Mouse (Mus musculus): ENCODE measurements around the gene Neu1. TPM values are rescaled to one million over a fixed set of nuclear protein-coding genes. Genes with fewer than 3 reads are reported as not detected.
A peak's percentile ranks its signal among the peaks of the same experiment; 100 is the strongest.

Neu1 gene
- polyA plus RNA-seq, 1 experiment from 2014 or later = 25.2 TPM

- H3K36me3 ChIP-seq = peaks cover 53% of the 10 kb centered on the region
- 36% methylated on average over 18 of the region's 18 CpGs for WGBS
- no peak within 1 kb of the TSS for H3K9ac ChIP-seq
- 0 out of 2 replicates have a peak within 1 kb of the TSS, but pooled peaks have one; percentile 12 for H3K27ac ChIP-seq
- H3K4me2 ChIP-seq (replicated peaks) = no peak within 1 kb of the TSS
- no peaks in the 10 kb centered on the region for H3K27me3 ChIP-seq
- no peak within 1 kb of the TSS for H3K4me3 ChIP-seq
- no peaks in the 10 kb centered on the region for H3K9me3 ChIP-seq (replicated peaks)
- H3K4me1 ChIP-seq = peaks cover 2% of the 10 kb centered on the region; the same call in 1 of the 2 replicates
- no peak for ATAC-seq (ENCODE audit: low FRiP score)
These were observed 17.0 kb upstream of the Neu1 start, which contains the start of gene Slc44a4 for GRCm38 (mm10) chr17:34913930-34914665. Slc44a4 (plus strand) TSS chr17:34914466.

- 22% methylated on average over 11 of the region's 11 CpGs for WGBS
- Histone ChIP-seq H3K4me3 (no peak overlapping the region), H3K4me2 (replicated peaks) (no peak overlapping the region), H3K27ac (no peak overlapping the region), H3K27me3 (no peaks in the 10 kb centered on the region), H3K9me3 (replicated peaks) (no peaks in the 10 kb centered on the region), H3K36me3 (peaks cover 39% of the 10 kb centered on the region), H3K4me1 (peaks cover 2% of the 10 kb centered on the region; the same call in 1 of the 2 replicates), H3K9ac (no peak overlapping the region)
- no peak for ATAC-seq (ENCODE audit: low FRiP score)
These were observed 15.6 kb upstream of the Neu1 start for GRCm38 (mm10) chr17:34915410-34915831.

- Histone ChIP-seq H3K27me3 (no peaks in the 10 kb centered on the region), H3K36me3 (peaks cover 31% of the 10 kb centered on the region), H3K4me1 (peaks cover 2% of the 10 kb centered on the region; the same call in 1 of the 2 replicates), H3K9ac (no peak overlapping the region), H3K4me3 (no peak overlapping the region), H3K4me2 (replicated peaks) (no peak overlapping the region), H3K9me3 (replicated peaks) (no peaks in the 10 kb centered on the region), H3K27ac (no peak overlapping the region)
- ATAC-seq (ENCODE audit: low FRiP score) = no peak
- 90% methylated on average over 5 of the region's 5 CpGs for WGBS
These were observed 14.7 kb upstream of the Neu1 start for GRCm38 (mm10) chr17:34916316-34916715.

GRCm38 (mm10) chr17:34917188-34917587, 13.9 kb upstream of the Neu1 start:
- H3K9me3 ChIP-seq (replicated peaks) = no peaks in the 10 kb centered on the region
- H3K9ac ChIP-seq = no peak overlapping the region
- H3K36me3 ChIP-seq = peaks cover 22% of the 10 kb centered on the region
- no peak overlapping the region for H3K27ac ChIP-seq
- no peak for ATAC-seq (ENCODE audit: low FRiP score)
- H3K4me3 ChIP-seq = no peak overlapping the region
- H3K27me3 ChIP-seq = no peaks in the 10 kb centered on the region
- peaks cover 2% of the 10 kb centered on the region; the same call in 1 of the 2 replicates for H3K4me1 ChIP-seq
- no peak overlapping the region for H3K4me2 ChIP-seq (replicated peaks)
- 78% methylated on average over 9 of the region's 9 CpGs for WGBS

- H3K36me3 ChIP-seq = no peaks in the 10 kb centered on the region
- no peak for ATAC-seq (ENCODE audit: low FRiP score)
- H3K4me2 ChIP-seq (replicated peaks) = no peak overlapping the region
- no peaks in the 10 kb centered on the region for H3K9me3 ChIP-seq (replicated peaks)
- no peaks in the 10 kb centered on the region for H3K27me3 ChIP-seq
- H3K27ac ChIP-seq = no peak overlapping the region
- WGBS = 52% methylated on average over 6 of the region's 6 CpGs
- no peaks in the 10 kb centered on the region for H3K4me1 ChIP-seq
- H3K9ac ChIP-seq = peak overlapping the region; percentile 35; the same call in 1 of the 2 replicates
- no peak overlapping the region for H3K4me3 ChIP-seq
These were observed 8.1 kb upstream of the Neu1 start for GRCm38 (mm10) chr17:34922939-34923338.

- Histone ChIP-seq H3K9me3 (replicated peaks) (no peaks in the 10 kb centered on the region), H3K27me3 (no peaks in the 10 kb centered on the region), H3K36me3 (no peaks in the 10 kb centered on the region), H3K27ac (no peak overlapping the region), H3K4me3 (no peak overlapping the region), H3K9ac (no peak overlapping the region), H3K4me2 (replicated peaks) (no peak overlapping the region), H3K4me1 (no peaks in the 10 kb centered on the region)
- WGBS = 62% methylated on average over 5 of the region's 5 CpGs
- no peak for ATAC-seq (ENCODE audit: low FRiP score)
These were observed 6.8 kb upstream of the Neu1 start for GRCm38 (mm10) chr17:34924258-34924657.

GRCm38 (mm10) chr17:34927306-34928019, 3.6 kb upstream of the Neu1 start:
- H3K27me3 ChIP-seq = no peaks in the 10 kb centered on the region
- peaks cover 8% of the 10 kb centered on the region for H3K4me1 ChIP-seq
- H3K9ac ChIP-seq = no peak overlapping the region
- H3K4me2 ChIP-seq (replicated peaks) = no peak overlapping the region
- no peak overlapping the region for H3K4me3 ChIP-seq
- ATAC-seq (ENCODE audit: low FRiP score) = no peak
- no peak overlapping the region for H3K27ac ChIP-seq
- H3K9me3 ChIP-seq (replicated peaks) = no peaks in the 10 kb centered on the region
- H3K36me3 ChIP-seq = no peaks in the 10 kb centered on the region
- WGBS = 91% methylated on average over 18 of the region's 18 CpGs

- H3K9me3 ChIP-seq (replicated peaks) = no peaks in the 10 kb centered on the region
- 80% methylated on average over 4 of the region's 4 CpGs for WGBS
- peaks cover 2% of the 10 kb centered on the region; the same call in 1 of the 2 replicates for H3K36me3 ChIP-seq
- H3K4me3 ChIP-seq = no peak overlapping the region
- H3K27ac ChIP-seq = no peak overlapping the region
- ATAC-seq (ENCODE audit: low FRiP score) = no peak
- H3K4me1 ChIP-seq = peaks cover 10% of the 10 kb centered on the region
- H3K9ac ChIP-seq = no peak overlapping the region
- H3K4me2 ChIP-seq (replicated peaks) = no peak overlapping the region
- no peaks in the 10 kb centered on the region for H3K27me3 ChIP-seq
These were observed 2.2 kb upstream of the Neu1 start for GRCm38 (mm10) chr17:34928841-34929240.

- peaks cover 15% of the 10 kb centered on the region for H3K4me1 ChIP-seq
- 13% methylated on average over 14 of the region's 14 CpGs for WGBS
- peak overlapping the region; percentile 36; the same call in 1 of the 2 replicates for H3K27ac ChIP-seq
- peak overlapping the region; percentile 98 for H3K4me2 ChIP-seq (replicated peaks)
- no peaks in the 10 kb centered on the region for H3K9me3 ChIP-seq (replicated peaks)
- peak overlapping the region; percentile 80 for H3K9ac ChIP-seq
- ATAC-seq (ENCODE audit: low FRiP score) = no peak; the same call in 1 of the 2 replicates
- no peaks in the 10 kb centered on the region for H3K27me3 ChIP-seq
- peaks cover 13% of the 10 kb centered on the region; the same call in 1 of the 2 replicates for H3K36me3 ChIP-seq
- H3K4me3 ChIP-seq = peak overlapping the region; percentile 65
These were observed 664 bp downstream of the Neu1 start for GRCm38 (mm10) chr17:34931735-34932098.

- H3K27ac ChIP-seq = no peak overlapping the region
- H3K9me3 ChIP-seq (replicated peaks) = no peaks in the 10 kb centered on the region
- 92% methylated on average over 8 of the region's 8 CpGs for WGBS
- H3K4me2 ChIP-seq (replicated peaks) = peak overlapping the region; percentile 98
- no peaks in the 10 kb centered on the region for H3K27me3 ChIP-seq
- ATAC-seq (ENCODE audit: low FRiP score) = no peak
- peaks cover 13% of the 10 kb centered on the region; the same call in 1 of the 2 replicates for H3K36me3 ChIP-seq
- peak overlapping the region; percentile 80 for H3K9ac ChIP-seq
- peaks cover 15% of the 10 kb centered on the region for H3K4me1 ChIP-seq
- peak overlapping the region; percentile 65 for H3K4me3 ChIP-seq
These were observed 1.2 kb downstream of the Neu1 start for GRCm38 (mm10) chr17:34932287-34932686.

GRCm38 (mm10) chr17:34934031-34934430, 3.0 kb downstream of the Neu1 start:
- H3K4me1 ChIP-seq = peaks cover 15% of the 10 kb centered on the region
- H3K4me3 ChIP-seq = no peak overlapping the region
- H3K4me2 ChIP-seq (replicated peaks) = no peak overlapping the region
- no peaks in the 10 kb centered on the region for H3K27me3 ChIP-seq
- no peak for ATAC-seq (ENCODE audit: low FRiP score)
- H3K36me3 ChIP-seq = peaks cover 13% of the 10 kb centered on the region; the same call in 1 of the 2 replicates
- 68% methylated on average over 24 of the region's 24 CpGs for WGBS
- H3K27ac ChIP-seq = no peak overlapping the region
- no peaks in the 10 kb centered on the region for H3K9me3 ChIP-seq (replicated peaks)
- H3K9ac ChIP-seq = 0 out of 2 replicates have a peak overlapping the region, but pooled peaks have one; percentile 23

- H3K4me3 ChIP-seq = no peak overlapping the region
- no peaks in the 10 kb centered on the region for H3K9me3 ChIP-seq (replicated peaks)
- H3K9ac ChIP-seq = no peak overlapping the region; the same call in 1 of the 2 replicates
- peaks cover 13% of the 10 kb centered on the region; the same call in 1 of the 2 replicates for H3K36me3 ChIP-seq
- no peak overlapping the region for H3K27ac ChIP-seq
- peaks cover 15% of the 10 kb centered on the region for H3K4me1 ChIP-seq
- WGBS = 42% methylated on average over 8 of the region's 8 CpGs
- no peak overlapping the region for H3K4me2 ChIP-seq (replicated peaks)
- H3K27me3 ChIP-seq = no peaks in the 10 kb centered on the region
- no peak for ATAC-seq (ENCODE audit: low FRiP score)
These were observed 3.8 kb downstream of the Neu1 start for GRCm38 (mm10) chr17:34934830-34935229.

Measured in hindbrain, embryonic 12.5 days (tissue).